Mouse (Mus musculus) forebrain, postnatal 0 days (tissue): ENCODE measurements around the gene Rasl12. TPM values are rescaled to one million over a fixed set of nuclear protein-coding genes. Genes with fewer than 3 reads are reported as not detected.

ENCODE experiments used
- ATAC-seq: fragments of 200-750 bp; cut with Nextera tagmentation; 2 replicates; pipeline ENCODE4 v1.8.0; 2017; ENCODE audit warnings: mild to moderate bottlenecking, moderate library complexity
- DNase-seq: peaks from one replicate; pipeline ENCODE4 v3.0.0-alpha.2; 2015
- H3K27ac ChIP-seq: fragments of 300-500 bp; sonication (generic); 2 replicates; pipeline ENCODE4 v1.5.1; 2014; ENCODE audit warnings: low read depth, mild to moderate bottlenecking, antibody characterized with exemption, low read length, moderate library complexity, mixed read lengths
- H3K27me3 ChIP-seq: fragments of 300-500 bp; sonication (generic); 2 replicates; pipeline ENCODE4 v1.6.1; 2014; ENCODE audit warnings: mild to moderate bottlenecking, low read length, mixed read lengths; ENCODE audit not compliant: insufficient read depth
- H3K36me3 ChIP-seq: fragments of 300-500 bp; sonication (generic); 2 replicates; pipeline ENCODE4 v1.6.1; 2014; ENCODE audit warnings: mild to moderate bottlenecking, moderate library complexity; ENCODE audit not compliant: insufficient read depth
- H3K4me1 ChIP-seq: fragments of 300-500 bp; sonication (generic); 2 replicates; pipeline ENCODE4 v1.6.1; 2014; ENCODE audit warnings: antibody characterized with exemption; ENCODE audit not compliant: insufficient read depth
- H3K4me2 ChIP-seq: fragments of 300-500 bp; sonication (generic); 2 replicates; pipeline ENCODE4 v1.6.1; 2014; ENCODE audit warnings: low read depth, mild to moderate bottlenecking, moderate library complexity
- H3K4me3 ChIP-seq: fragments of 300-500 bp; sonication (generic); 2 replicates; pipeline ENCODE4 v1.5.1; 2014; ENCODE audit warnings: low read depth, low read length, mixed read lengths
- H3K9ac ChIP-seq: fragments of 300-500 bp; sonication (generic); 2 replicates; pipeline ENCODE4 v1.6.1; 2014; ENCODE audit warnings: mild to moderate bottlenecking
- H3K9me3 ChIP-seq: fragments of 300-500 bp; sonication (generic); 2 replicates; pipeline ENCODE4 v1.6.1; 2016; ENCODE audit warnings: low read length
- CTCF ChIP-seq: sonication (generic); IDR thresholded peaks from 2 replicates; pipeline ENCODE4 v1.5.1; 2016; ENCODE audit warnings: antibody characterized with exemption, control low read depth, low read depth
- WGBS: fragments of 180-500 bp; shearing (Covaris S2); extraction: QIAGEN DNeasy Blood & Tissue Kit; methylation state at CpG from one replicate; pipeline ENCODE4 v1.1.7; 2014; 5-methylcytosine and 5-hydroxymethylcytosine counted together
- polyA plus RNA-seq: library from polyadenylated mRNA; unstranded; fragments of >200 nt; fragmentation: Nextera tagmentation; extraction: Ambion mirVana; gene quantifications from 2 replicates; pipeline ENCODE4 v1.2.1, GENCODE M21; 2015
- total RNA-seq: library from RNA; depleted of rRNA; stranded (reverse); fragments of >200 nt; gene quantifications from 2 replicates; pipeline ENCODE4 v1.2.3, GENCODE M21; 2014; rRNA removed

The Rasl12 gene
- total and polyA plus RNA-seq, 2 experiments from 2014 or later, result 4.6 to 8.2 TPM

DNA sequence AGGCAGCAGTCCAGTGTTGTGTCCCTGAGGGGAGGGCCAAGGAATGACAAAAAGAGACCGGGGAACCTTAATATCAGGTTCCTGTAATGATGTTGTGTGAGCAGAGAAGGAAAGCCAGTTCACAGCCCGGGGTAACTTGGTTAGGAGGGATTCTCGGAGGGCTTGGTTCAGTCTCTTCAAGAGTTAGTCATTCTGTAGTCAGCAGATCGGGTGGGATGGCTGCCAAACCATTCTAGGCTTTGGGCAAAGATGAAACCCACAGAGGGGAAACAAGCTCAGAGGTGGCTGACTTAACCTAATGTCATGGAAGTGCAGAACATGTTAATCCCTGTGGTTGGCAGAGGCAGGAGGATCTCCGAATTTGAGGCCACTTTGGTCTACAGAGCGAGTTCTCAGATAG, 65.9 kb downstream of the Rasl12 start:
- no peaks in the 10 kb centered on the region for H3K9me3 ChIP-seq
- ATAC-seq (no peak), DNase-seq (no peak)
- no peak overlapping the region for H3K27ac ChIP-seq
- WGBS, result 93% methylated on average over 6 of the region's 6 CpGs
- H3K4me2 ChIP-seq, result no peak overlapping the region
- H3K9ac ChIP-seq, result no peak overlapping the region
- peaks cover 7% of the 10 kb centered on the region for H3K4me1 ChIP-seq
- no peaks in the 10 kb centered on the region for H3K27me3 ChIP-seq
- peaks cover 32% of the 10 kb centered on the region for H3K36me3 ChIP-seq
- no peak overlapping the region for H3K4me3 ChIP-seq
- TF ChIP-seq CTCF, result no peak

Other genes starting within 250 kb of the Rasl12 start
- gene Parp16, start 203.2 kb upstream of the Rasl12 start, total RNA-seq, result 6.1 and 6.3 TPM in 2 replicates
- 4.2 and 6.7 TPM in 2 replicates for gene Parp16, start 203.2 kb upstream of the Rasl12 start, polyA plus RNA-seq
- 0.14 and 0.46 TPM in 2 replicates for gene Cilp, start 133.3 kb upstream of the Rasl12 start, total RNA-seq
- gene Cilp, start 133.3 kb upstream of the Rasl12 start, polyA plus RNA-seq, result 0.09 and 0.16 TPM in 2 replicates
- gene Clpx, start 104.2 kb upstream of the Rasl12 start, total RNA-seq, result 34.9 and 39.0 TPM in 2 replicates
- gene Clpx, start 104.2 kb upstream of the Rasl12 start, polyA plus RNA-seq, result 34.4 and 38.7 TPM in 2 replicates
- 21.8 and 22.0 TPM in 2 replicates for gene Pdcd7, start 52.4 kb upstream of the Rasl12 start, total RNA-seq
- 8.5 and 9.2 TPM in 2 replicates for gene Pdcd7, start 52.4 kb upstream of the Rasl12 start, polyA plus RNA-seq
- gene Ubap1l, start 37.5 kb upstream of the Rasl12 start, total RNA-seq, result 3.5 and 7.4 TPM in 2 replicates
- 0.29 and 0.59 TPM in 2 replicates for gene Ubap1l, start 37.5 kb upstream of the Rasl12 start, polyA plus RNA-seq
- gene Kbtbd13, start 6.9 kb upstream of the Rasl12 start, total RNA-seq, result 1.6 and 1.7 TPM in 2 replicates
- gene Kbtbd13, start 6.9 kb upstream of the Rasl12 start, polyA plus RNA-seq, result 0.68 and 0.83 TPM in 2 replicates
- not detected in 2 replicates for gene Slc51b, start 24.4 kb downstream of the Rasl12 start, total RNA-seq
- gene Slc51b, start 24.4 kb downstream of the Rasl12 start, polyA plus RNA-seq, result not detected in 2 replicates
- gene Mtfmt, start 37.3 kb downstream of the Rasl12 start, total RNA-seq, result 18.1 and 19.3 TPM in 2 replicates
- 13.7 and 19.0 TPM in 2 replicates for gene Mtfmt, start 37.3 kb downstream of the Rasl12 start, polyA plus RNA-seq
- 62.0 and 92.1 TPM in 2 replicates for gene Spg21, start 62.4 kb downstream of the Rasl12 start, total RNA-seq
- 121 and 133 TPM in 2 replicates for gene Spg21, start 62.4 kb downstream of the Rasl12 start, polyA plus RNA-seq
- gene Ankdd1a, start 121.7 kb downstream of the Rasl12 start, total RNA-seq, result 3.3 TPM in 2 replicates
- gene Ankdd1a, start 121.7 kb downstream of the Rasl12 start, polyA plus RNA-seq, result 0.25 and 0.50 TPM in 2 replicates
- gene Plekho2, start 181.5 kb downstream of the Rasl12 start, total RNA-seq, result 5.2 and 5.4 TPM in 2 replicates
- gene Plekho2, start 181.5 kb downstream of the Rasl12 start, polyA plus RNA-seq, result 3.1 and 4.0 TPM in 2 replicates
- gene Pif1, start 188.7 kb downstream of the Rasl12 start, total RNA-seq, result 1.5 and 3.7 TPM in 2 replicates
- 0.75 and 1.0 TPM in 2 replicates for gene Pif1, start 188.7 kb downstream of the Rasl12 start, polyA plus RNA-seq
- 1.6 and 2.4 TPM in 2 replicates for gene Rbpms2, start 231.1 kb downstream of the Rasl12 start, total RNA-seq
- 2.8 and 3.3 TPM in 2 replicates for gene Rbpms2, start 231.1 kb downstream of the Rasl12 start, polyA plus RNA-seq